Mouse (Mus musculus) mesoderm, embryonic 11.5 days (tissue): ENCODE results near the gene Scnm1.
"Not testable (repeated sequence)": the region's sequence is repeated elsewhere in the genome, so short reads cannot be mapped to it uniquely, and the experiment has no call there.

Experiments used
- DNase-seq: peaks from one replicate; pipeline ENCODE4 v3.0.0-alpha.2; 2012; ENCODE audit warnings: low read depth, low spot score

Gene Scnm1

DNA sequence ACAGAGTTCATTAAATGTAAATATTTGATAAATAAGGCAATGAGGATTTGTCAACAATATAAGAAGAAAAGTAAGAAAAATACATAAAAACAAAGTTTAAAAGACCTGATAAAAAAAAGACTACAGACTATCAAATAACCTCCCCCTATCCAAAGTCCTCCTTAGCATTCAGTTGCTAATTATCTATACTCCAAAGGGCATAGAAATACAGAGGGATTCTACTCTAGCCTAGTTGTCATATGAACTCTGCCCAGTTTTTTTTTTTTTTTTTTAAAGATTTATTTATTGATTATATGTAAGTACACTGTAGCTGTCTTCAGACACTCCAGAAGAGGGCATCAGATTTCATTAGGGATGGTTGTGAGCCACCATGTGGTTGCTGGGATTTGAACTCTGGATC, 26.5 kb downstream of the Scnm1 start:
- DNase-seq: not testable (repeated sequence)

DNA sequence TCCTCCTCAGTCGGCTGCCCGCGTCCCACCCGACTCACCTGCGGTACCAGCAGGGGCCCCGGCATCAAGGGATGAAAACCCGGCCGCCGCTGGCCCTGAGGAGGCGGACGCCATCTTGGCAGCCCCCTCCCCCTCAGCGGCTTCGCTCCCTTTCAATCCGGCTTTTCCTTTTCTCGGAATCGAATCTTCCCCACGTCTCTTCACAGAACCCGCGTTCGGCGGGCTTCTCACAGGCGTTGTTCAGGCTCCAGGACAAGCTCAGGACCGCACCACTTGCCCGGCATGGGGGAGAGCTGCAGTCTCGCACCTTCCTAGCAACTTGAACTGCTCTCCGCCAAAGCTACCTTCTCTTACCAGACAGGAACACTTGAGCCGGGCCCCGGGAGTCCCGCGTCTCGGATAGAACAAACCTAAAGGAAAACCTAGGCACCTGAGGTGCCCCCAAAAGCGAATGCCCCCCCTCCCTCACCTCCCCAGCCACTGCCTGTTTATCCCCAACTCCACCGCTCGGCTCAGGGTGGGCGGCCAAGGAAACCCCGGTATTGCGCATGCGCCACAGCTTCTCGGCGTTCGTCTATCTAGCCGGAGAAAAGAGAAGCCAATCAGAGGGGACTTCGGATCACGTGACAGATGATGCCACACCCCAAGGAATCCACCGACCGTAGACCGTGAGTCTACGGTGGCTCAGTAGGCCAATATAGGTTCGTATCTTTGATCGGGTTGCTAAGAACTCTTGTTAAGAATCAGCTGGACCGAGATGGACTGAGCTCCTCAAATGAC, 27.3 kb downstream of the Scnm1 start, which contains the start of gene Pip5k1a:
Gene Pip5k1a (minus strand): TSS at position 593 of the 780 bp plus-strand sequence.
- peak; percentile 100 for DNase-seq

- no peak for DNase-seq
These were observed 28.0 kb downstream of the Scnm1 start for GRCm38 (mm10) chr3:95105586-95106337.

- no peak for DNase-seq
These were observed 28.7 kb downstream of the Scnm1 start for GRCm38 (mm10) chr3:95105121-95105520.

DNA sequence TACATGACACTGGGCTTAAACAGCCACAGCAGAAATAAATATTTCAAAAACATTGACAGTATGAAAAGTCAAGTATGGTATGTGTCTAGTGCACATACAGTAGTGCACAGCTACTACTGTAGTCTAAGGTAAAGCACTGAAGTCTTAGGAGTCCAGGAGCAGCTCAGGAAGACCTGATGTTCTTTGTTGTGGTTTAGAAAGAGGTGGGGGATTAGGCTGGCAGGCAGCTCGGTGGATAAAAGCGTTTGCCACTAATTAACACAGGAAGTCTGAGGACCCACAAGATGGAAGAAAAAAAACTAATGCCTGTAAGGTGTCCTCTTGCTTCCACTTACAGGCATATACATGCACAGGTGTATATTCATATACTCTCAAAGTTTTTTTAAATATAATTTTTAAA, 33.0 kb downstream of the Scnm1 start:
- DNase-seq: no peak

DNA sequence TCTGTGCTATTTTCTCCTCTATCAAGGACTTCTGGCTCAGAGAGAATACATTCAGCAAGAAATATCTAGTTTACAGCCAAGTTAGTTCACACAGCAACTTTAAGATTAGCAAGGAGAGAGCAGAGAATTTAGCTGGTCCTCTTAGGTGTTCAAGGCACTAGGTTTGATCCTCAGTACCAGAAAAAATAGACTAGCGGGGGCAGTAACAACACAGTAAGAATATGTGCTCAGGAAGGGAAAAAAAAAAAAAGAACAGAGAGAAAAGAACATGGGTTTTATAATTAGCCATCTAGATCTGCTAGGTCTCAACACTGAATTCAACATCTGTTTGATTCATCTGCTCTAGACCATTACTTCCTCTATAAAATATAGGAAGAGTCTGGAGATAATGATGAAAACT, 45.7 kb downstream of the Scnm1 start:
- DNase-seq: no peak
